23 mouse cellular contexts compared by ENCODE assay signal in genomic region chr1:165395940-165396339, GRCm38 (mm10).
A peak's percentile ranks its signal among the peaks of the same experiment; 100 is the strongest.
DNase-seq lines count a peak whose midpoint lies in the region; ATAC-seq and TF ChIP-seq lines count a peak whose summit lies in the region.
"Had no signal": no experiment of that assay in that cellular context is flagged by ENCODE, and none has a peak within 500 bp of the region (broad histone marks: within the 10 kb centered on the region; RNA-seq: fewer than 3 reads in every experiment).

No protein-coding gene starts in this region.

- no peaks in the 10 kb centered on the region for H3K27me3 ChIP-seq in liver, postnatal 0 days (ENCODE audit: insufficient read depth, low read length)
- no peaks in the 10 kb centered on the region for H3K27me3 ChIP-seq in heart, embryonic 12.5 days (replicated peaks)
- H3K27me3 ChIP-seq in forebrain, embryonic 13.5 days = no peaks in the 10 kb centered on the region
- H3K27me3 ChIP-seq: embryonic facial prominence, embryonic 12.5 days; hindbrain, embryonic 13.5 days had no signal

- peak overlapping the region; percentile 93 for H3K27ac ChIP-seq in liver, postnatal 0 days (ENCODE audit: low read depth)
- no peak overlapping the region for H3K27ac ChIP-seq in heart, embryonic 12.5 days (ENCODE audit: poor library complexity, severe bottlenecking)
- H3K27ac ChIP-seq in forebrain, embryonic 13.5 days = no peak overlapping the region
- H3K27ac ChIP-seq: embryonic facial prominence, embryonic 12.5 days; heart, embryonic 10.5 days; hindbrain, embryonic 13.5 days; limb, embryonic 10.5 days; midbrain, embryonic 10.5 days had no signal

- H3K4me1 ChIP-seq in liver, postnatal 0 days (ENCODE audit: insufficient read depth) = peaks cover 9% of the 10 kb centered on the region
- no peaks in the 10 kb centered on the region for H3K4me1 ChIP-seq in heart, embryonic 12.5 days (replicated peaks)
- no peaks in the 10 kb centered on the region for H3K4me1 ChIP-seq in forebrain, embryonic 13.5 days
- H3K4me1 ChIP-seq: embryonic facial prominence, embryonic 12.5 days; heart, embryonic 10.5 days; hindbrain, embryonic 13.5 days; limb, embryonic 10.5 days; midbrain, embryonic 10.5 days had no signal

- no peak overlapping the region for H3K4me2 ChIP-seq in liver, postnatal 0 days (ENCODE audit: low read depth, low read length)
- no peak overlapping the region for H3K4me2 ChIP-seq in heart, embryonic 12.5 days
- H3K4me2 ChIP-seq in forebrain, embryonic 13.5 days = no peak overlapping the region
- H3K4me2 ChIP-seq: embryonic facial prominence, embryonic 12.5 days; hindbrain, embryonic 13.5 days had no signal

- WGBS in liver, postnatal 0 days (ENCODE audit: insufficient replicate concordance) = 52% methylated on average over 4 of the region's 4 CpGs
- 84% methylated on average over 4 of the region's 4 CpGs for WGBS in heart, embryonic 12.5 days
- WGBS in forebrain, embryonic 13.5 days = 95% methylated on average over 4 of the region's 4 CpGs

- H3K36me3 ChIP-seq in liver, postnatal 0 days (replicated peaks; ENCODE audit: insufficient read depth, low read length) = peaks cover 6% of the 10 kb centered on the region; the same call in 1 of the 2 replicates
- H3K36me3 ChIP-seq in heart, embryonic 12.5 days = peaks cover 7% of the 10 kb centered on the region; the same call in 1 of the 2 replicates
- no peaks in the 10 kb centered on the region for H3K36me3 ChIP-seq in forebrain, embryonic 13.5 days (ENCODE audit: poor library complexity, severe bottlenecking)
- H3K36me3 ChIP-seq: embryonic facial prominence, embryonic 12.5 days; hindbrain, embryonic 13.5 days; limb, embryonic 10.5 days; midbrain, embryonic 10.5 days had no signal

- DNase-seq in 416B (ENCODE audit: low read depth) (peak; percentile 20), liver (peak; percentile 53)
- peak; percentile 84 for DNase-seq in c-Kit-negative CD71-positive TER-119-positive erythroid progenitor cells, embryonic 14.5 days (ENCODE audit: low read depth, low spot score)
- DNase-seq in liver, postnatal 0 days = no peak
- DNase-seq in right cerebral cortex, adult 2 months (ENCODE audit: low spot score in 2 of 2) = no peak
- DNase-seq: adrenal gland, adult 2 months; B cell, adult 2 months; cerebellum, adult 8-10 months; kidney, postnatal 36 days; layer of hippocampus, adult 9-11 months; lung, adult 2 months; lung, postnatal 36 days; right cerebral cortex, postnatal 4 days; thymus, postnatal 4 days had no signal

- peak; percentile 97 for TF ChIP-seq EP300 in liver, postnatal 0 days (IDR thresholded peaks at IDR 0.05; ENCODE audit: low read depth)

- TF ChIP-seq CTCF in liver, postnatal 0 days (IDR thresholded peaks at IDR 0.05; ENCODE audit: low read depth) = no peak

- no peak overlapping the region for H3K4me3 ChIP-seq in liver, postnatal 0 days (ENCODE audit: low read depth, low read length)
- no peak overlapping the region for H3K4me3 ChIP-seq in heart, embryonic 12.5 days
- H3K4me3 ChIP-seq in forebrain, embryonic 13.5 days = no peak overlapping the region
- H3K4me3 ChIP-seq: embryonic facial prominence, embryonic 12.5 days; heart, embryonic 10.5 days; hindbrain, embryonic 13.5 days; limb, embryonic 10.5 days; midbrain, embryonic 10.5 days had no signal

- no peak overlapping the region for H3K9ac ChIP-seq in liver, postnatal 0 days (replicated peaks)
- no peak overlapping the region for H3K9ac ChIP-seq in heart, embryonic 12.5 days
- no peak overlapping the region for H3K9ac ChIP-seq in forebrain, embryonic 13.5 days
- H3K9ac ChIP-seq: embryonic facial prominence, embryonic 12.5 days; hindbrain, embryonic 13.5 days had no signal

- ATAC-seq in liver, postnatal 0 days = peak; percentile 97
- ATAC-seq in heart, embryonic 12.5 days (ENCODE audit: insufficient number of reproducible peaks, low FRiP score) = no peak
- no peak for ATAC-seq in forebrain, embryonic 13.5 days
- ATAC-seq: forebrain, embryonic 16.5 days; inflammation-experienced regulatory T-cells, adult 6 months had no signal

- no peaks in the 10 kb centered on the region for H3K9me3 ChIP-seq in liver, postnatal 0 days (ENCODE audit: low read length)
- H3K9me3 ChIP-seq in heart, embryonic 12.5 days (replicated peaks) = no peaks in the 10 kb centered on the region
- no peaks in the 10 kb centered on the region for H3K9me3 ChIP-seq in forebrain, embryonic 13.5 days (replicated peaks)
- H3K9me3 ChIP-seq: embryonic facial prominence, embryonic 12.5 days; heart, embryonic 10.5 days; hindbrain, embryonic 13.5 days; limb, embryonic 10.5 days; midbrain, embryonic 10.5 days had no signal

Comparison
In these comparisons a context has a peak if more than half of its experiments do, and no peak if none do; other contexts are left out.
1. DNase-seq: peak in 416B (single experiment), c-Kit-negative CD71-positive TER-119-positive erythroid progenitor cells, embryonic 14.5 days (single experiment) and liver (single experiment); none in liver, postnatal 0 days (single experiment) and right cerebral cortex, adult 2 months (0 of 2).